Mouse (Mus musculus) kidney, adult 2 months (tissue): Measurements from ENCODE around the gene Spred1.

Experiments
- CTCF ChIP-seq: fragments of 200-500 bp; conservative IDR thresholded peaks from 2 replicates; pipeline ENCODE4 v1.5.1; 2011; ENCODE audit warnings: low read depth, mild to moderate bottlenecking, control low read depth, low read length, moderate library complexity, mixed read lengths; ENCODE audit not compliant: insufficient read depth, insufficient read length
- POLR2A ChIP-seq: fragments of 200-500 bp; IDR thresholded peaks from one replicate; pipeline ENCODE4 v1.6.1; 2011; ENCODE audit warnings: low read depth, low read length, control low read depth

DNA sequence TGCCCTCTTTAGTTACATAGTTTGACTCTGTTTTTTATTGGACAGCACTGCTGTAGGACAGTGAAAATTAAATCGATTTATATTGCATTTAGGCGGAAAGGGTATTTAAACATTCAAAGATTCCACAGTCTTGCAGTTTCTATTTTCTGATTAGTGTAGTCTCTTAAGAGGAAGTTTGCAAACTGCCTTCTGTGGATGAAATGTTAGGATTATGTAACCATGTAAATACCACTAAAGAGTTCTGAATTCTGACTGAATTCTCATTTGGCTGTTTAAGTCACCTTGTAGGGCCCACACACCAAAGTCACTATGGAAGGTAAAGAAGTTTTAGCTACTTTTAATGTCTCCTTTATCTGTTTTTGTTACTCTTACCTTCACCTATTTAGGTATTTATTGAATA, 24.9 kb downstream of the Spred1 start:
- TF ChIP-seq CTCF (no peak), POLR2A (no peak)
